Mouse (Mus musculus): ENCODE data around the gene Dek. TPM values are rescaled to one million over a fixed set of nuclear protein-coding genes. Genes with fewer than 3 reads are reported as not detected.
A peak's percentile ranks its signal among the peaks of the same experiment; 100 is the strongest.

Gene Dek
- polyA plus RNA-seq, 1 experiment from 2014 or later, result 253 TPM

DNA sequence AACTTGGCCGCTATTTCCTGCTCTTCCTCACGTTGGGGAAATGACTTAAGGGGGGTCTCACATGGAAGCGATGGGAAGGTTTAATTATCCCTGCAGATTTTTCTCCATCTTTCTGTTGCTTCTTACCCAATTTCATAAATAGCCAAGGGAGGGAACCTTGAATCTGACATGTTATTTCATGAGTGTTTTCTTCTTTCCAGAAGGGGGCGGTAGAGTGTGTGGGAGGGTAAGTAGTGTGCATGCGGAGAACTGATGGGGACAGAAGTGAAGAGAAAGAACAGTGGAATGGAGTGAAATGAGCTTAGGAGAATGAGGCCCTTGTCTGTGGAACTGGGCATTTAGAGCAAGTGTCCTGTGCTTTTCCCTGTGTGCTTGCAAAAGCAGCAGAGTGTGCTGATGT is 27.2 kb downstream of the Dek start:
- no peaks in the 10 kb centered on the region for H3K4me1 ChIP-seq
- H3K36me3 ChIP-seq, result peaks cover 47% of the 10 kb centered on the region
- H3K4me3 ChIP-seq (replicated peaks), result no peak overlapping the region
- ATAC-seq (ENCODE audit: insufficient number of reproducible peaks, low FRiP score, low TSS enrichment, low read depth), result no peak
- H3K27ac ChIP-seq (replicated peaks), result no peak overlapping the region
- H3K27me3 ChIP-seq, result no peaks in the 10 kb centered on the region
- H3K9me3 ChIP-seq (replicated peaks), result no peaks in the 10 kb centered on the region
- 60% methylated on average over 5 of the region's 5 CpGs for WGBS
- no peak overlapping the region for H3K9ac ChIP-seq
- no peak overlapping the region for H3K4me2 ChIP-seq (replicated peaks)

DNA sequence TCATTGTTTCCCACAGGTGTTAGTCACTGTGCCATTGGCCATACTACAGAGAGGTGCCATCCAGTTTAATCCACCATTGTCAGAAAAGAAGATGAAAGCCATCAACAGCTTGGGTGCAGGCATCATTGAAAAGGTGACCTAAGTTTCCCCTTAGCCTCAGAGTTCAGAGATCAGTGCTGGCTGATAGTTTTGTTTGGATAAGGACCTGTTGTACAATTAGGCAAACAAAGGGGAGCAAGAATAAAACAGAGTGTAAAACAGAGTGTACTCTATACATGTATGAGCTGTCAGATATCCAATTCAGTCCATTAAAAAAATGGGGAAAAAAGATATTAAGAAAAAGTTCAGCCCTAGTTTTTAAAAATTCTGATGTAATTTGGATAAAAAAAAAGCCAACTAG is 28.6 kb downstream of the Dek start:
- Histone ChIP-seq H3K4me2 (replicated peaks) (no peak overlapping the region), H3K27ac (replicated peaks) (no peak overlapping the region), H3K4me3 (replicated peaks) (no peak overlapping the region), H3K9me3 (replicated peaks) (no peaks in the 10 kb centered on the region), H3K9ac (no peak overlapping the region), H3K4me1 (no peaks in the 10 kb centered on the region), H3K36me3 (peaks cover 56% of the 10 kb centered on the region), H3K27me3 (no peaks in the 10 kb centered on the region)
- no peak for ATAC-seq (ENCODE audit: insufficient number of reproducible peaks, low FRiP score, low TSS enrichment, low read depth)

DNA sequence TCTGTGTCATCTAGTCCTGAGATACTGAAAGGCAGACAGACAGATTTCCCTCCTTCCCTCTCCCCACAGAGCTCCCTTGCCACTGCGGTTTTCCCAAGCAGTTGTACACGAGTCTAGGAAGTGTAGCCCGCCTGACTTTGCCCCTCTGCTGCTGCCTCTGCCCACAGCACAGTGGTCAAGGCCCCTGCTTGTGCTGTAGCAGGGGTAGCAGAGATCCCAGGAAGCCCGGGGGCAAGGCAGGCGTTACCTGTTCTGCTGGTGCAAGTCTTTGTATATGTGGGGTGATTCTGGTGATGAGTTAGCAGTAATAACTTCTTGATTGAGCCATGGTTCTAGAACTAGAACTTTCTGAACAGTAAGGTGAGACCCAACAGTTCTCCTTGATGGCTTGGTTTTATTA is 29.8 kb downstream of the Dek start:
- no peak overlapping the region for H3K9ac ChIP-seq
- ATAC-seq (ENCODE audit: insufficient number of reproducible peaks, low FRiP score, low TSS enrichment, low read depth), result no peak
- H3K4me3 ChIP-seq (replicated peaks), result no peak overlapping the region
- H3K4me2 ChIP-seq (replicated peaks), result no peak overlapping the region
- peaks cover 53% of the 10 kb centered on the region for H3K36me3 ChIP-seq
- no peaks in the 10 kb centered on the region for H3K9me3 ChIP-seq (replicated peaks)
- H3K27ac ChIP-seq (replicated peaks), result no peak overlapping the region
- 73% methylated on average over 5 of the region's 5 CpGs for WGBS
- H3K27me3 ChIP-seq, result no peaks in the 10 kb centered on the region
- no peaks in the 10 kb centered on the region for H3K4me1 ChIP-seq

DNA sequence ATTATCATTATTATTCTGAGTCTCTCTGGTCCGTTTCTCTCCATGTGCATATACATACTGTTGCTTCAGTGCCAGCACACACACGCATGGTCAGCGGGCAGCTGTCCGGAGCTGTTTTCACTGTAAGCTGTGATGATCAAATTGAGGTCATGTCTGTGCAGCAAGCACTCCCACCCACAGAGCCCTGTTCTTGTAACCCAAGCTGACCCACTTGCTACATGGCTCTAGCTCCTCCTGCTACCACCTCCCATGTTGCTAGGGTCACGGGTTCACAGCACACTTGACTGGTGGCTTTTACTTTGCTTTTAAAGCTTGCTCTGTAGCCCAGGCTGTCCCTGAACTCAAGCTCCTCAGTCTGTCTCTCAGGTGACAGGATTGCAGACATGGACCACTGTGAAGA is 33.5 kb downstream of the Dek start:
- ATAC-seq (ENCODE audit: insufficient number of reproducible peaks, low FRiP score, low TSS enrichment, low read depth), result no peak
- Histone ChIP-seq H3K9ac (no peak overlapping the region), H3K9me3 (replicated peaks) (no peaks in the 10 kb centered on the region), H3K27ac (replicated peaks) (no peak overlapping the region), H3K4me2 (replicated peaks) (no peak overlapping the region), H3K27me3 (no peaks in the 10 kb centered on the region), H3K4me3 (replicated peaks) (no peak overlapping the region), H3K36me3 (peaks cover 26% of the 10 kb centered on the region), H3K4me1 (no peaks in the 10 kb centered on the region)
- WGBS, result 89% methylated on average over 5 of the region's 5 CpGs

DNA sequence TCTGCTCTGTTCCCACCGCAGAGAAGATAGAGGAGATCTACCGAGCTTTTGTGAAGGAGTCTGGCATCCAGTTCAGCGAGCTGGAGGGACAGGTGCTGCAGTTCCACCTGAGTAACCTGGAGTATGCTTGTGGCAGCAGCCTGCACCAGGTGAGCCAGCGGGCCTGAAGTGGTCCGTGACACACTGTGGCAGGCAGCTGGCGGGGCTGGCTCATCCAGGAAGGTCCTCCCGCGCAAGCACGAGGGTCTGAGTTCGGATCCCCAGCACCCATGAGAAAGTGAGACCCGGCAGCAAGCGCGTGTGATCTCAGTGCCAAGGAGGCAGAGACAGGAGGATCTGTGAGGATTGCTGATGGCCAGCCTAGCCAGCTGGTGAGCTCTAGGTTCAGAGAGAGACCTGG is 34.1 kb downstream of the Dek start:
- no peak overlapping the region for H3K4me3 ChIP-seq (replicated peaks)
- H3K36me3 ChIP-seq, result peaks cover 31% of the 10 kb centered on the region
- no peak for ATAC-seq (ENCODE audit: insufficient number of reproducible peaks, low FRiP score, low TSS enrichment, low read depth)
- no peaks in the 10 kb centered on the region for H3K4me1 ChIP-seq
- no peaks in the 10 kb centered on the region for H3K9me3 ChIP-seq (replicated peaks)
- H3K27ac ChIP-seq (replicated peaks), result no peak overlapping the region
- 95% methylated on average over 13 of the region's 13 CpGs for whole genome bisulfite sequencing
- no peak overlapping the region for H3K9ac ChIP-seq
- no peak overlapping the region for H3K4me2 ChIP-seq (replicated peaks)
- H3K27me3 ChIP-seq, result no peaks in the 10 kb centered on the region

DNA sequence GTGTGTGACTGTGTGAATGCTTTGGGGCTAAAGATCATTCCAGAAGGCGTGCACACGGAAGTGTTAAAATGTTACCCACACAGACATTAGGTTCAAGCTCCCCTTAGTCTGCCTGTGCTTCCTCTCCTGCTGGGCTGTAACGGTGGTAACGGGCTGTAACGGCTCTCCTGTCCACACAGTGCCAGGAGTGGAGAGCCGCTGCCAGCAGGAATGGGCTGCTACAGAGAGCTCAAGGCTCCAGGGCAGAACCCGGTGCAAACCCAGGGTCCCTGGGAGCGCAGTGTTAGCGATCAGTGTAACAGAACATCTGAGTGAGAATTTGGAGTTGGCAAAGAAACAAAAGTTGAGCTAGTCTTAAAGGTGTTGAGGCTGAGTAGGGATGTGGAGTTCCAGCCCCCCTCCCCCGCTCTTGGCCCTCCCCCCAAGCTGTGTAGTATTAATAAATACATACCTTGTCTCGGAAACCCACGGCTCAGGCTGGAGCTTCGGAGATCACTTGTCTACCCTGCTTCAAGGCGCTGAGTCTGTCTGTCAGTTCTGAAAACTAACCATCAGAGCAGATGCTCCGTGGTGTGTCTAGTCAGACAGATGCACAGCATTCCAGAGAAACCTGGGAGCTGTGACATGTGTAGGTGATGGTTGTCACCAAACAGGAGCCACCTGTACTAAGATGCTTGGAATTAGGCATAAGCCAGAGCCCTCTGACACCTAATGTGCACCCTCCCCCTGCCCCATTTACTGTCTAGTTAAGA is 35.5 kb downstream of the Dek start:
- Histone ChIP-seq H3K36me3 (peaks cover 31% of the 10 kb centered on the region), H3K9me3 (replicated peaks) (no peaks in the 10 kb centered on the region), H3K4me3 (replicated peaks) (no peak overlapping the region), H3K4me1 (no peaks in the 10 kb centered on the region), H3K4me2 (replicated peaks) (no peak overlapping the region), H3K27ac (replicated peaks) (no peak overlapping the region), H3K9ac (no peak overlapping the region), H3K27me3 (no peaks in the 10 kb centered on the region)
- 75% methylated on average over 15 of the region's 15 CpGs for WGBS
- ATAC-seq (ENCODE audit: insufficient number of reproducible peaks, low FRiP score, low TSS enrichment, low read depth), result no peak

DNA sequence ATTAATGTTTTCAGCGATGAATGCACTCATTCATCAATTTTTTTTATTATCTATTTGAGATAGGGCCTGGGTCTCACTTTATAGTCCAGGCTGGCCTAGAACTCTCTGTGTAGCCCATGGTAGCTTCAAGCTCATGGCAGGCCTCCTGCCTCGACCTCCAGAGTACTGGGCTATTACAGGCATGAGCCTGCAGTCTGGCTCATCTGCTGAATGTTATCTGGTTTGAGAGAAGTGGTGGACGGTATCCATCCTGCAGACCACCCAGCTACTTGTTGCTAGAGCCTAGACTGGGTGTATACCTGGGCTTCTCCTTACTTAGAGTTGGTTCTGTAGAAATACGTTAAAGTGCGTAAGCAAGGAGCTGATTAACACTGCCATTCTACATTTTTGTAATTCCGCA is 39.0 kb downstream of the Dek start:
- no peaks in the 10 kb centered on the region for H3K27me3 ChIP-seq
- 86% methylated on average over 6 of the region's 6 CpGs for WGBS
- no peak overlapping the region for H3K27ac ChIP-seq (replicated peaks)
- peaks cover 18% of the 10 kb centered on the region for H3K36me3 ChIP-seq
- H3K9me3 ChIP-seq (replicated peaks), result no peaks in the 10 kb centered on the region
- ATAC-seq (ENCODE audit: insufficient number of reproducible peaks, low FRiP score, low TSS enrichment, low read depth), result no peak
- H3K4me3 ChIP-seq (replicated peaks), result no peak overlapping the region
- H3K4me2 ChIP-seq (replicated peaks), result no peak overlapping the region
- no peak overlapping the region for H3K9ac ChIP-seq
- H3K4me1 ChIP-seq, result no peaks in the 10 kb centered on the region

DNA sequence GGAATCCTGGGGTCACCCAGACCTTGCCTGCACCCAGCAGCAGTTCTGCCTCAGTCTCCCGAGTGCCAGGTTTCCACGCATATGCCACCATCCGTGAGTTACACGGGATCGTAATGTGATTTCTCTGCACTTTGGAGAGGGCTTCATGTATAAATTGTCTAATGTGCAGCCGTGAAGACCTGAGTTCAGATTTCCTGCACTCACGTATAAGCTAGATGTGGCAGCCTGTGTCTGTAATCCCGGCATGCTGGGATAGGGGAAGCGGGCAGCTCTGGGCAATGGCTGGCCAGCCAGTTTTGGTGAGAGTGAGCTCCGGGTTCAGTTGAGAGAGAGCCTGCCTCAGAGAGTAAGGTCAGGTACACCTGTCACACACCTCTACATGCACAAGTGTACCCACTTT is 39.5 kb downstream of the Dek start:
- H3K27me3 ChIP-seq, result no peaks in the 10 kb centered on the region
- H3K4me3 ChIP-seq (replicated peaks), result no peak overlapping the region
- no peaks in the 10 kb centered on the region for H3K4me1 ChIP-seq
- no peak for ATAC-seq (ENCODE audit: insufficient number of reproducible peaks, low FRiP score, low TSS enrichment, low read depth)
- H3K9me3 ChIP-seq (replicated peaks), result no peaks in the 10 kb centered on the region
- no peak overlapping the region for H3K27ac ChIP-seq (replicated peaks)
- no peak overlapping the region for H3K4me2 ChIP-seq (replicated peaks)
- H3K9ac ChIP-seq, result no peak overlapping the region
- WGBS, result 91% methylated on average over 10 of the region's 10 CpGs
- peaks cover 18% of the 10 kb centered on the region for H3K36me3 ChIP-seq

DNA sequence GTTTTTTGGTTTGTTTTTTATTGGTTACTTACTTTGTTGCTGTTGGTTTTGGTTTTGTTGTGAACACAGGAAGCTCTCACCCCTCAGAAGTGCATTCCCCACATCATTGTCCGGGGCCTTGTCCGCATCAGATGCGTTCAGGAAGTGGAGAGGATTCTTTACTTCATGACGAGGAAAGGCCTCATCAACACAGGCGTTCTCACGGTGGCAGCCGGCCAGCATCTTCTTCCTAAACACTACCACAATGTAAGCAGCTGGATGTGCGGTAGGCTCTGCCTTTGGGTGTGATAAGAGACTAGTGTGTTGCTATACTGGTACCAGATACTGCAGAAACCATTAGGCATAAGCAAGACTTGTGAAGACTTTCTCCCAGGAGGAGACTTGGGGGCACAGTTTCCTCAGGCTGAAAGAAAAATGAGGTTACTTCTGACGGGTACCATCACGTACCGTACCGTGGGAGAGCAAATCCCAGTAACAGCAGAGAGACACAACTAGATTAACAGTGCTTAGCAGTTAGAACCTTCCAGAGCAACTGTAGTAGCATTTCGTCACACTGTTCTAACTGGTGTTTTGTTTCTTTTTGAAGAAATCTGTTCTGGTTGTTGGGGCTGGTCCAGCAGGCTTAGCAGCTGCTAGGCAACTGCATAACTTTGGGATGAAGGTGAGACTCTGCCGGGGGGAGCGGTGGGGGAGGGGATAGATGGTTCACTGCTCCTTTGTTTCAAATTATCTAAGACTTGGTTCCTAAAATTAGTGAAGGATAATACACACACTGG is 41.8 kb downstream of the Dek start:
- WGBS, result 60% methylated on average over 15 of the region's 15 CpGs
- Histone ChIP-seq H3K4me1 (no peaks in the 10 kb centered on the region), H3K4me3 (replicated peaks) (no peak overlapping the region), H3K36me3 (peaks cover 35% of the 10 kb centered on the region), H3K27ac (replicated peaks) (0 out of 2 replicates have a peak overlapping the region, but pooled peaks have one; percentile 28), H3K27me3 (no peaks in the 10 kb centered on the region), H3K4me2 (replicated peaks) (no peak overlapping the region), H3K9ac (no peak overlapping the region), H3K9me3 (replicated peaks) (no peaks in the 10 kb centered on the region)
- ATAC-seq (ENCODE audit: insufficient number of reproducible peaks, low FRiP score, low TSS enrichment, low read depth), result peak; percentile 11; the same call in 1 of the 2 replicates

DNA sequence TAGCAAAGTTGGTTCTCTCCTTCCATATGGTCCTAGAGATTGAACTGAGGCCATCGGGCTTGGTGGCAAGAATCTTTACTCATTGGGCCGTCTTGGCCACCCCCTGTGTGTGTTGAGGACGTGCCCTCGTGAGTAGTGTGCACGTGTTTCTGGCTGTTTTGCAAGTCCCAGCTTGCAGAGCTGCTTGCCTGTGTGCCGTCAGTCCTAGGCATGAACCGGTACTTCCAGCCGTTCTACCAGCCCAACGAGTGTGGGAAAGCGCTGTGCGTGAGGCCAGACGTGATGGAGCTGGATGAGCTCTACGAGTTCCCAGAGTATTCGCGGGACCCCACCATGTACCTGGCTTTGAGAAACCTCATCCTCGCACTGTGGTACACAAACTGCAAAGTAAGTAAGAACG is 43.2 kb downstream of the Dek start:
- Histone ChIP-seq H3K27me3 (no peaks in the 10 kb centered on the region), H3K9me3 (replicated peaks) (no peaks in the 10 kb centered on the region), H3K4me2 (replicated peaks) (no peak overlapping the region), H3K27ac (replicated peaks) (0 out of 2 replicates have a peak overlapping the region, but pooled peaks have one; percentile 12), H3K4me3 (replicated peaks) (no peak overlapping the region), H3K36me3 (peaks cover 30% of the 10 kb centered on the region), H3K4me1 (no peaks in the 10 kb centered on the region), H3K9ac (no peak overlapping the region)
- WGBS, result 71% methylated on average over 17 of the region's 17 CpGs
- no peak for ATAC-seq (ENCODE audit: insufficient number of reproducible peaks, low FRiP score, low TSS enrichment, low read depth)

DNA sequence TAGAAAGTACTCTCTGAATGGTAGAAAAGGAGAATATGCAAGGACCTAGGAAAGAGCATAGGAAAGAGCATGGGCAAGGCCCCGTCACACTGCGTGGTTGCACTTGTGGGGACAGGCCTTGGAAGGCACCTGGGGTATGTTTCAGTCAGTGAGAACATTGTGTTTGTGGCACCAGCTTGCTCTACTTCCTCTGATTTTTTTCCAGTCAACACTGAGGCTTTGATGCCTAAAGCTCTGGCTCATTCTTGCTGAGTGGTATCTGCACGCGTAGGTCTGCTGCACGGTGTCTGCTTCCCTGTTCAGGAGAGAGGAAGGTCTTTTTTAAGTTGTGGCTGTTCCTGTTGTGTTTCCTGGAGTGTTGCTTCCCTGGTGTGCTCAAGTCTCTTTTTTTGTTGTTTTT is 49.2 kb downstream of the Dek start:
- Histone ChIP-seq H3K9ac (no peak overlapping the region), H3K27me3 (no peaks in the 10 kb centered on the region), H3K4me1 (no peaks in the 10 kb centered on the region), H3K36me3 (peaks cover 47% of the 10 kb centered on the region), H3K4me2 (replicated peaks) (no peak overlapping the region), H3K9me3 (replicated peaks) (no peaks in the 10 kb centered on the region), H3K4me3 (replicated peaks) (no peak overlapping the region), H3K27ac (replicated peaks) (no peak overlapping the region)
- ATAC-seq (ENCODE audit: insufficient number of reproducible peaks, low FRiP score, low TSS enrichment, low read depth), result no peak
- 94% methylated on average over 5 of the region's 5 CpGs for WGBS
